Mouse (Mus musculus): ENCODE measurements at regions not wholly inside any gene's neighbourhood (a gene's known extent, or its start where the extent isn't known, plus 50 kb on each side); places are given as distances from the start of the nearest gene placed in this dataset.

- Histone ChIP-seq H3K36me3 (ENCODE audit: control insufficient read depth, insufficient read depth, low read length) (no peaks in the 10 kb centered on the region), H3K4me3 (ENCODE audit: low read length) (no peak overlapping the region), H3K27me3 (ENCODE audit: control insufficient read depth, insufficient read depth, low read length) (no peaks in the 10 kb centered on the region), H3K4me1 (ENCODE audit: control insufficient read depth, insufficient read depth, low read length) (no peaks in the 10 kb centered on the region), H3K9me3 (ENCODE audit: control insufficient read depth, low read length) (no peaks in the 10 kb centered on the region), H3K9ac (ENCODE audit: low read depth, low read length) (no peak overlapping the region), H3K27ac (ENCODE audit: low read depth, low read length) (no peak overlapping the region), H3K4me2 (replicated peaks; ENCODE audit: low read depth, low read length) (no peak overlapping the region)
- whole genome bisulfite sequencing, result 83% methylated on average over 6 of the region's 6 CpGs
- no peak for ATAC-seq (ENCODE audit: low FRiP score, low TSS enrichment)
These were observed 134.4 kb upstream of the Itga4 start for GRCm38 (mm10) chr2:79120610-79121345.

- H3K36me3 ChIP-seq (ENCODE audit: control insufficient read depth, insufficient read depth, low read length), result no peaks in the 10 kb centered on the region
- no peak overlapping the region for H3K9ac ChIP-seq (ENCODE audit: low read depth, low read length)
- H3K4me1 ChIP-seq (ENCODE audit: control insufficient read depth, insufficient read depth, low read length), result no peaks in the 10 kb centered on the region
- no peak overlapping the region for H3K27ac ChIP-seq (ENCODE audit: low read depth, low read length)
- no peak overlapping the region for H3K4me3 ChIP-seq (ENCODE audit: low read length)
- H3K27me3 ChIP-seq (ENCODE audit: control insufficient read depth, insufficient read depth, low read length), result no peaks in the 10 kb centered on the region
- H3K9me3 ChIP-seq (ENCODE audit: control insufficient read depth, low read length), result no peaks in the 10 kb centered on the region
- ATAC-seq (ENCODE audit: low FRiP score, low TSS enrichment), result no peak
- no peak overlapping the region for H3K4me2 ChIP-seq (replicated peaks; ENCODE audit: low read depth, low read length)
These were observed 132.7 kb upstream of the Itga4 start for GRCm38 (mm10) chr2:79122530-79122929.

- 92% methylated on average over 4 of the region's 5 CpGs for whole genome bisulfite sequencing
- ATAC-seq (ENCODE audit: low FRiP score, low TSS enrichment), result no peak
- H3K4me1 ChIP-seq (ENCODE audit: control insufficient read depth, insufficient read depth, low read length), result no peaks in the 10 kb centered on the region
- no peaks in the 10 kb centered on the region for H3K27me3 ChIP-seq (ENCODE audit: control insufficient read depth, insufficient read depth, low read length)
- no peak overlapping the region for H3K27ac ChIP-seq (ENCODE audit: low read depth, low read length)
- H3K4me3 ChIP-seq (ENCODE audit: low read length), result no peak overlapping the region
- H3K4me2 ChIP-seq (replicated peaks; ENCODE audit: low read depth, low read length), result no peak overlapping the region
- no peak overlapping the region for H3K9ac ChIP-seq (ENCODE audit: low read depth, low read length)
- H3K9me3 ChIP-seq (ENCODE audit: control insufficient read depth, low read length), result no peaks in the 10 kb centered on the region
- no peaks in the 10 kb centered on the region for H3K36me3 ChIP-seq (ENCODE audit: control insufficient read depth, insufficient read depth, low read length)
These were observed 130.8 kb upstream of the Itga4 start for GRCm38 (mm10) chr2:79124272-79124976.

- WGBS, result 41% methylated on average over 6 of the region's 6 CpGs
- H3K27me3 ChIP-seq (ENCODE audit: control insufficient read depth, insufficient read depth, low read length), result no peaks in the 10 kb centered on the region
- no peak for ATAC-seq (ENCODE audit: low FRiP score, low TSS enrichment)
These were observed 128.9 kb upstream of the Itga4 start for GRCm38 (mm10) chr2:79126170-79126879.

GRCm38 (mm10) chr2:79126996-79127741 lies 128.1 kb upstream of the Itga4 start:
- no peak overlapping the region for H3K27ac ChIP-seq (ENCODE audit: low read depth, low read length)
- H3K27me3 ChIP-seq (ENCODE audit: control insufficient read depth, insufficient read depth, low read length), result no peaks in the 10 kb centered on the region
- H3K36me3 ChIP-seq (ENCODE audit: control insufficient read depth, insufficient read depth, low read length), result no peaks in the 10 kb centered on the region
- no peak overlapping the region for H3K9ac ChIP-seq (ENCODE audit: low read depth, low read length)
- H3K4me2 ChIP-seq (replicated peaks; ENCODE audit: low read depth, low read length), result no peak overlapping the region
- WGBS, result 36% methylated on average over 6 of the region's 6 CpGs
- no peak for ATAC-seq (ENCODE audit: low FRiP score, low TSS enrichment)
- H3K4me1 ChIP-seq (ENCODE audit: control insufficient read depth, insufficient read depth, low read length), result peaks cover 3% of the 10 kb centered on the region; the same call in 1 of the 2 replicates
- H3K9me3 ChIP-seq (ENCODE audit: control insufficient read depth, low read length), result no peaks in the 10 kb centered on the region
- H3K4me3 ChIP-seq (ENCODE audit: low read length), result no peak overlapping the region

More at GRCm38 (mm10) chr2:79126170-79126879, 128.9 kb upstream of the Itga4 start:
- Histone ChIP-seq H3K4me2 (replicated peaks; ENCODE audit: low read depth, low read length) (no peak overlapping the region), H3K36me3 (ENCODE audit: control insufficient read depth, insufficient read depth, low read length) (no peaks in the 10 kb centered on the region), H3K9me3 (ENCODE audit: control insufficient read depth, low read length) (no peaks in the 10 kb centered on the region), H3K4me3 (ENCODE audit: low read length) (no peak overlapping the region), H3K27ac (ENCODE audit: low read depth, low read length) (no peak overlapping the region), H3K9ac (ENCODE audit: low read depth, low read length) (no peak overlapping the region), H3K4me1 (ENCODE audit: control insufficient read depth, insufficient read depth, low read length) (no peaks in the 10 kb centered on the region)

- WGBS, result 100% methylated on average over 1 of the region's 1 CpGs
- peaks cover 3% of the 10 kb centered on the region; the same call in 1 of the 2 replicates for H3K4me1 ChIP-seq (ENCODE audit: control insufficient read depth, insufficient read depth, low read length)
- no peaks in the 10 kb centered on the region for H3K36me3 ChIP-seq (ENCODE audit: control insufficient read depth, insufficient read depth, low read length)
- ATAC-seq (ENCODE audit: low FRiP score, low TSS enrichment), result no peak
- H3K4me2 ChIP-seq (replicated peaks; ENCODE audit: low read depth, low read length), result no peak overlapping the region
- no peak overlapping the region for H3K27ac ChIP-seq (ENCODE audit: low read depth, low read length)
- no peak overlapping the region for H3K4me3 ChIP-seq (ENCODE audit: low read length)
- no peaks in the 10 kb centered on the region for H3K9me3 ChIP-seq (ENCODE audit: control insufficient read depth, low read length)
- no peaks in the 10 kb centered on the region for H3K27me3 ChIP-seq (ENCODE audit: control insufficient read depth, insufficient read depth, low read length)
- H3K9ac ChIP-seq (ENCODE audit: low read depth, low read length), result no peak overlapping the region
These were observed 127.4 kb upstream of the Itga4 start for GRCm38 (mm10) chr2:79127822-79128221.

GRCm38 (mm10) chr2:79130660-79131059 lies 124.6 kb upstream of the Itga4 start:
- WGBS, result 92% methylated on average over 7 of the region's 7 CpGs
- Histone ChIP-seq H3K36me3 (ENCODE audit: control insufficient read depth, insufficient read depth, low read length) (no peaks in the 10 kb centered on the region), H3K4me1 (ENCODE audit: control insufficient read depth, insufficient read depth, low read length) (peaks cover 3% of the 10 kb centered on the region; the same call in 1 of the 2 replicates), H3K27me3 (ENCODE audit: control insufficient read depth, insufficient read depth, low read length) (no peaks in the 10 kb centered on the region), H3K4me3 (ENCODE audit: low read length) (no peak overlapping the region), H3K9ac (ENCODE audit: low read depth, low read length) (no peak overlapping the region), H3K4me2 (replicated peaks; ENCODE audit: low read depth, low read length) (no peak overlapping the region), H3K27ac (ENCODE audit: low read depth, low read length) (no peak overlapping the region), H3K9me3 (ENCODE audit: control insufficient read depth, low read length) (no peaks in the 10 kb centered on the region)
- no peak for ATAC-seq (ENCODE audit: low FRiP score, low TSS enrichment)

GRCm38 (mm10) chr2:79131235-79131634 lies 124.0 kb upstream of the Itga4 start:
- H3K9ac ChIP-seq (ENCODE audit: low read depth, low read length), result no peak overlapping the region
- no peak overlapping the region for H3K4me3 ChIP-seq (ENCODE audit: low read length)
- ATAC-seq (ENCODE audit: low FRiP score, low TSS enrichment), result no peak
- no peak overlapping the region for H3K4me2 ChIP-seq (replicated peaks; ENCODE audit: low read depth, low read length)
- no peaks in the 10 kb centered on the region for H3K36me3 ChIP-seq (ENCODE audit: control insufficient read depth, insufficient read depth, low read length)
- peaks cover 3% of the 10 kb centered on the region; the same call in 1 of the 2 replicates for H3K4me1 ChIP-seq (ENCODE audit: control insufficient read depth, insufficient read depth, low read length)
- no peaks in the 10 kb centered on the region for H3K9me3 ChIP-seq (ENCODE audit: control insufficient read depth, low read length)
- H3K27me3 ChIP-seq (ENCODE audit: control insufficient read depth, insufficient read depth, low read length), result no peaks in the 10 kb centered on the region
- WGBS, result 59% methylated on average over 2 of the region's 2 CpGs
- no peak overlapping the region for H3K27ac ChIP-seq (ENCODE audit: low read depth, low read length)

Measured in kidney, embryonic 14.5 days (tissue).